Mouse (Mus musculus) midbrain, embryonic 16.5 days (tissue): ENCODE results near the gene Padi2. TPM values are rescaled to one million over a fixed set of nuclear protein-coding genes. Genes with fewer than 3 reads are reported as not detected.

ENCODE experiments used
- ATAC-seq: fragments of 200-750 bp; cut with Nextera tagmentation; 2 replicates; pipeline ENCODE4 v1.8.0; 2017; ENCODE audit warnings: moderate TSS enrichment
- H3K27ac ChIP-seq: fragments of 300-500 bp; sonication (generic); 2 replicates; pipeline ENCODE4 v1.5.1; 2014; ENCODE audit warnings: mild to moderate bottlenecking, low read length, mixed read lengths
- H3K27me3 ChIP-seq: fragments of 300-500 bp; sonication (generic); 2 replicates; pipeline ENCODE4 v1.6.1; 2014; ENCODE audit warnings: low read depth, low read length, mixed read lengths; ENCODE audit not compliant: control insufficient read depth, insufficient read depth
- H3K36me3 ChIP-seq: fragments of 300-500 bp; sonication (generic); 2 replicates; pipeline ENCODE4 v1.6.1; 2014; ENCODE audit warnings: mild to moderate bottlenecking, low read length, moderate library complexity, mixed read lengths; ENCODE audit not compliant: control insufficient read depth, insufficient read depth
- H3K4me1 ChIP-seq: fragments of 300-500 bp; sonication (generic); 2 replicates; pipeline ENCODE4 v1.6.1; 2014; ENCODE audit warnings: mild to moderate bottlenecking, low read length, mixed read lengths; ENCODE audit not compliant: control insufficient read depth, insufficient read depth
- H3K4me2 ChIP-seq: fragments of 300-500 bp; sonication (generic); 2 replicates; pipeline ENCODE4 v1.6.1; 2014; ENCODE audit warnings: mild to moderate bottlenecking, low read length, mixed read lengths
- H3K4me3 ChIP-seq: fragments of 300-500 bp; sonication (generic); 2 replicates; pipeline ENCODE4 v1.5.1; 2014; ENCODE audit warnings: low read depth, mild to moderate bottlenecking, low read length, moderate library complexity, mixed read lengths
- H3K9ac ChIP-seq: fragments of 300-500 bp; sonication (generic); 2 replicates; pipeline ENCODE4 v1.6.1; 2014; ENCODE audit warnings: low read depth, low read length, mixed read lengths
- H3K9me3 ChIP-seq: fragments of 300-500 bp; sonication (generic); replicated peaks from 2 replicates; pipeline ENCODE4 v1.6.1; 2014; ENCODE audit warnings: mild to moderate bottlenecking, low read length, mixed read lengths; ENCODE audit not compliant: control insufficient read depth, poor library complexity, severe bottlenecking
- WGBS: fragments of 180-500 bp; shearing (Covaris S2); extraction: QIAGEN DNeasy Blood & Tissue Kit; methylation state at CpG from one replicate; pipeline ENCODE4 v1.1.7; 2014; 5-methylcytosine and 5-hydroxymethylcytosine counted together
- polyA plus RNA-seq: library from polyadenylated mRNA; unstranded; fragments of >200 nt; fragmentation: Nextera tagmentation; extraction: Ambion mirVana; gene quantifications from 2 replicates; pipeline ENCODE4 v1.2.1, GENCODE M21; 2015

Padi2 gene
- 2.4 and 2.8 TPM in 2 replicates for polyA plus RNA-seq

GRCm38 (mm10) chr4:140906076-140906826 is at the start of gene Padi2:
Gene Padi2, plus strand, starts transcription at chr4:140906344.
- Histone ChIP-seq H3K4me2 (peak within 1 kb of the TSS; percentile 77), H3K4me3 (peak within 1 kb of the TSS; percentile 44), H3K4me1 (peaks cover 5% of the 10 kb centered on the region; the same call in 1 of the 2 replicates), H3K36me3 (no peaks in the 10 kb centered on the region), H3K27me3 (peaks cover 17% of the 10 kb centered on the region), H3K27ac (no peak within 1 kb of the TSS), H3K9me3 (no peaks in the 10 kb centered on the region), H3K9ac (peak within 1 kb of the TSS; percentile 61)
- ATAC-seq: peak; percentile 82
- 2% methylated on average over 37 of the region's 37 CpGs for WGBS

GRCm38 (mm10) chr4:140857041-140857440 is 49.1 kb upstream of the Padi2 start:
- H3K4me1 ChIP-seq: no peaks in the 10 kb centered on the region
- H3K36me3 ChIP-seq: no peaks in the 10 kb centered on the region
- 83% methylated on average over 5 of the region's 5 CpGs for WGBS
- H3K27ac ChIP-seq: no peak overlapping the region
- H3K4me2 ChIP-seq: no peak overlapping the region
- no peaks in the 10 kb centered on the region for H3K27me3 ChIP-seq
- no peaks in the 10 kb centered on the region for H3K9me3 ChIP-seq
- no peak for ATAC-seq
- no peak overlapping the region for H3K4me3 ChIP-seq
- H3K9ac ChIP-seq: no peak overlapping the region

- Histone ChIP-seq H3K4me1 (no peaks in the 10 kb centered on the region), H3K4me3 (no peak overlapping the region), H3K9ac (no peak overlapping the region), H3K27ac (no peak overlapping the region), H3K27me3 (no peaks in the 10 kb centered on the region), H3K36me3 (no peaks in the 10 kb centered on the region), H3K4me2 (no peak overlapping the region), H3K9me3 (no peaks in the 10 kb centered on the region)
- ATAC-seq: no peak
- 84% methylated on average over 7 of the region's 7 CpGs for WGBS
Measured at GRCm38 (mm10) chr4:140857813-140858212, 48.3 kb upstream of the Padi2 start.

GRCm38 (mm10) chr4:140859291-140859690 is 46.9 kb upstream of the Padi2 start:
- Histone ChIP-seq H3K9me3 (no peaks in the 10 kb centered on the region), H3K27me3 (no peaks in the 10 kb centered on the region), H3K27ac (no peak overlapping the region), H3K4me3 (no peak overlapping the region), H3K4me1 (no peaks in the 10 kb centered on the region), H3K36me3 (no peaks in the 10 kb centered on the region), H3K4me2 (no peak overlapping the region), H3K9ac (no peak overlapping the region)
- WGBS: 73% methylated on average over 11 of the region's 11 CpGs
- ATAC-seq: no peak

- no peak overlapping the region for H3K4me2 ChIP-seq
- no peak for ATAC-seq
- no peak overlapping the region for H3K27ac ChIP-seq
- no peaks in the 10 kb centered on the region for H3K9me3 ChIP-seq
- no peak overlapping the region for H3K9ac ChIP-seq
- no peaks in the 10 kb centered on the region for H3K27me3 ChIP-seq
- H3K36me3 ChIP-seq: no peaks in the 10 kb centered on the region
- WGBS: 57% methylated on average over 7 of the region's 7 CpGs
- no peak overlapping the region for H3K4me3 ChIP-seq
- H3K4me1 ChIP-seq: no peaks in the 10 kb centered on the region
Measured at GRCm38 (mm10) chr4:140860125-140860766, 45.9 kb upstream of the Padi2 start.

- no peak overlapping the region for H3K4me2 ChIP-seq
- no peaks in the 10 kb centered on the region for H3K27me3 ChIP-seq
- no peaks in the 10 kb centered on the region for H3K36me3 ChIP-seq
- H3K4me3 ChIP-seq: no peak overlapping the region
- no peak overlapping the region for H3K9ac ChIP-seq
- no peaks in the 10 kb centered on the region for H3K4me1 ChIP-seq
- no peak overlapping the region for H3K27ac ChIP-seq
- ATAC-seq: no peak
- no peaks in the 10 kb centered on the region for H3K9me3 ChIP-seq
- 90% methylated on average over 7 of the region's 7 CpGs for WGBS
Measured at GRCm38 (mm10) chr4:140860767-140861147, 45.4 kb upstream of the Padi2 start.

- no peak overlapping the region for H3K4me3 ChIP-seq
- no peaks in the 10 kb centered on the region for H3K36me3 ChIP-seq
- no peak overlapping the region for H3K27ac ChIP-seq
- no peaks in the 10 kb centered on the region for H3K27me3 ChIP-seq
- no peak overlapping the region for H3K4me2 ChIP-seq
- WGBS: 83% methylated on average over 11 of the region's 11 CpGs
- no peaks in the 10 kb centered on the region for H3K9me3 ChIP-seq
- no peak for ATAC-seq
- H3K9ac ChIP-seq: no peak overlapping the region
- no peaks in the 10 kb centered on the region for H3K4me1 ChIP-seq
Measured at GRCm38 (mm10) chr4:140862036-140862650, 44.0 kb upstream of the Padi2 start.

GRCm38 (mm10) chr4:140868484-140869190 is 37.5 kb upstream of the Padi2 start:
- Histone ChIP-seq H3K27ac (no peak overlapping the region), H3K9ac (no peak overlapping the region), H3K36me3 (no peaks in the 10 kb centered on the region), H3K27me3 (peaks cover 3% of the 10 kb centered on the region), H3K4me3 (no peak overlapping the region), H3K9me3 (no peaks in the 10 kb centered on the region), H3K4me2 (peak overlapping the region; percentile 18), H3K4me1 (peaks cover 8% of the 10 kb centered on the region)
- 5% methylated on average over 14 of the region's 14 CpGs for WGBS
- ATAC-seq: no peak
